Mouse (Mus musculus): ENCODE results near the gene Ung.

GRCm38 (mm10) chr5:114157236-114157635, 27.1 kb downstream of the Ung start:
- TF ChIP-seq CTCF (IDR thresholded peaks at IDR 0.05; ENCODE audit: low read depth, low read length), result peak; percentile 46
- TF ChIP-seq POLR2A (IDR thresholded peaks at IDR 0.05; ENCODE audit: extremely low read depth, insufficient read depth, low read length), result no peak

Data from liver, adult 2 months (tissue).